Mouse (Mus musculus): ENCODE data around the gene Galp. TPM values are rescaled to one million over a fixed set of nuclear protein-coding genes. Genes with fewer than 3 reads are reported as not detected.
A peak's percentile ranks its signal among the peaks of the same experiment; 100 is the strongest.
"Not testable (repeated sequence)": the region's sequence is repeated elsewhere in the genome, so short reads cannot be mapped to it uniquely, and the experiment has no call there.

Gene Galp
- not detected in 2 replicates for total RNA-seq (2021)
- long read RNA-seq, experiment 1 = 0 reads
- long read RNA-seq, experiment 2 = 0 reads

GRCm38 (mm10) chr7:6196790-6197189, at the start of gene Galp:
Galp (plus strand) TSS chr7:6197090.
- DNase-seq = no peak

- no peak for DNase-seq
Observed at GRCm38 (mm10) chr7:6147688-6148087, 49.2 kb upstream of the Galp start.

- no peak for DNase-seq
Observed at GRCm38 (mm10) chr7:6151266-6151665, 45.6 kb upstream of the Galp start.

- no peak for DNase-seq
Observed at GRCm38 (mm10) chr7:6152036-6152435, 44.9 kb upstream of the Galp start.

- peak; percentile 65 for DNase-seq
Observed at GRCm38 (mm10) chr7:6153131-6153530, 43.8 kb upstream of the Galp start.

GRCm38 (mm10) chr7:6154164-6154563, 42.7 kb upstream of the Galp start:
- peak; percentile 35 for DNase-seq

- peak; percentile 92 for DNase-seq
Observed at GRCm38 (mm10) chr7:6155031-6155872, 41.6 kb upstream of the Galp start.

- DNase-seq = peak; percentile 98
Observed at GRCm38 (mm10) chr7:6155901-6156411, 40.9 kb upstream of the Galp start, which contains the start of gene Zfp787. Zfp787 (minus strand) TSS chr7:6155997.

- no peak for DNase-seq
Observed at GRCm38 (mm10) chr7:6156901-6157472, 39.9 kb upstream of the Galp start.

- DNase-seq = no peak
Observed at GRCm38 (mm10) chr7:6157479-6157878, 39.4 kb upstream of the Galp start.

- DNase-seq = no peak
Observed at GRCm38 (mm10) chr7:6159604-6160003, 37.3 kb upstream of the Galp start.

- DNase-seq = no peak
Observed at GRCm38 (mm10) chr7:6161541-6161940, 35.3 kb upstream of the Galp start.

- DNase-seq = no peak
Observed at GRCm38 (mm10) chr7:6162172-6162571, 34.7 kb upstream of the Galp start.

GRCm38 (mm10) chr7:6164671-6165070, 32.2 kb upstream of the Galp start:
- DNase-seq = peak; percentile 42

GRCm38 (mm10) chr7:6169403-6169802, 27.5 kb upstream of the Galp start:
- no peak for DNase-seq

GRCm38 (mm10) chr7:6170391-6170790, 26.5 kb upstream of the Galp start:
- no peak for DNase-seq

GRCm38 (mm10) chr7:6170871-6171270, 26.0 kb upstream of the Galp start:
- no peak for DNase-seq

- peak; percentile 85 for DNase-seq
Observed at GRCm38 (mm10) chr7:6171444-6172005, 25.4 kb upstream of the Galp start.

GRCm38 (mm10) chr7:6172006-6172649, 24.8 kb upstream of the Galp start, which contains the start of gene Zfp444:
Zfp444 (plus strand) TSS chr7:6172226.
- peak; percentile 98 for DNase-seq

GRCm38 (mm10) chr7:6172674-6173244, 24.1 kb upstream of the Galp start:
- no peak for DNase-seq

- DNase-seq = no peak
Observed at GRCm38 (mm10) chr7:6173872-6174271, 23.0 kb upstream of the Galp start.

- DNase-seq = not testable (repeated sequence)
Observed at GRCm38 (mm10) chr7:6174365-6174987, 22.4 kb upstream of the Galp start.
